8 mouse cellular contexts compared by ENCODE assay signal in the genomic region with DNA sequence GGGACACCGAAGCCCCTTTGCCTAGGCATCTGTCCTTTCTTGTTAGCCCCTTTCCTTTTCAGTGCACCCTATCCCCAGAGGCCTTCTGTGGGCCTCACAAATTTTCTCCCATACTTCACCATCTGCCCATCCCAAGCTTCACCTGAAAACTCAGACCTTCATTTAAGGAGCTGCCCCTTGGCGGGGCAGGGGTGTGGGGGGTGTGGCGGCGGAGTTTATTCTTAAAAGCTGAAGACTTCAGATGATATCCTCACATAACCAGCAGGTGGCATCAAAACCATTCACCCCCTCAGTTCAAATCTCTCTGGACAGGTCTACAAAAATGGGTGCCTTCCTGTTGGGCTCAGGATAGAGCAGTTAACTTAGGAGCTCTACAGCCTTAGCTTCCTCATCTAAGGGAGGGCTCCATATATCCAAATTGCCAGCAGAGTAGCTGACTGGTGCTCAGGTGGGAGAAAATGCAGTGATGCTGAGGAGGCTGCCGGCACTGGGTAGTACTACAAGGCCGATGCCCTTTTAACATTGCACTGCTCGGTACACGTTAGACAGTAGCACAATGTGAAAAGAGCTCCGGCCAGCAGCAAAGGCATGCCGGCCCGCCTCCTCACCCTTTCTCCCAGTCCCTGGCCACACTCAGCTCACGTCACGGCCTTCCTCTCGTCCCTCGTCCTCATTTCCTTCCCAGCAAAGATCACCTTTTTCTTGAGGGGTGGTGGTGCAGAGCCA. TPM values are rescaled to one million over a fixed set of nuclear protein-coding genes. Genes with fewer than 3 reads are reported as not detected.
DNase-seq lines count a peak whose midpoint lies in the region; ATAC-seq and TF ChIP-seq lines count a peak whose summit lies in the region.

No protein-coding gene starts in this region.

- peak overlapping the region; percentile 86 for H3K4me2 ChIP-seq in heart, embryonic 13.5 days
- H3K4me2 ChIP-seq in midbrain, embryonic 14.5 days (ENCODE audit: low read length), result peak overlapping the region; percentile 86

- 69% methylated on average over 15 of the region's 15 CpGs for WGBS in heart, embryonic 13.5 days
- 62% methylated on average over 15 of the region's 15 CpGs for WGBS in midbrain, embryonic 14.5 days

- peaks cover 5% of the 10 kb centered on the region; the same call in 1 of the 2 replicates for H3K27me3 ChIP-seq in heart, embryonic 13.5 days (replicated peaks)
- H3K27me3 ChIP-seq in midbrain, embryonic 14.5 days (ENCODE audit: control insufficient read depth, insufficient read depth, low read length), result no peaks in the 10 kb centered on the region

- TF ChIP-seq CTCF in gastrocnemius, adult 2 months (IDR thresholded peaks at IDR 0.05), result peak; percentile 44

- H3K9me3 ChIP-seq in heart, embryonic 13.5 days, result no peaks in the 10 kb centered on the region
- H3K9me3 ChIP-seq in midbrain, embryonic 14.5 days (ENCODE audit: control insufficient read depth, low read length), result no peaks in the 10 kb centered on the region

- H3K27ac ChIP-seq in gastrocnemius, adult 2 months, result no peak overlapping the region
- peak overlapping the region; percentile 100 for H3K27ac ChIP-seq in heart, embryonic 13.5 days (replicated peaks)
- 0 out of 2 replicates have a peak overlapping the region, but pooled peaks have one; percentile 26 for H3K27ac ChIP-seq in midbrain, embryonic 14.5 days (replicated peaks; ENCODE audit: low read depth, low read length)

- DNase-seq in gastrocnemius, adult 2 months, result no peak
- no peak for DNase-seq in gastrocnemius, adult 18-20 months (ENCODE audit: low spot score)
- DNase-seq in R1 (ENCODE audit: low read depth, low spot score), result peak; percentile 83
- DNase-seq in kidney, postnatal 25 days, result peak; percentile 40 to 41
- peak; percentile 47 for DNase-seq in midbrain, embryonic 14.5 days
- DNase-seq in adrenal gland, adult 2 months, result no peak

- intact Hi-C loops in gastrocnemius, adult 2 months (cut with DNase I), result loop anchor here (5.0 kb wide), 1 partner anchor 57 kb away; a partner anchor contains a TSS

- peaks cover 76% of the 10 kb centered on the region for H3K4me1 ChIP-seq in heart, embryonic 13.5 days
- H3K4me1 ChIP-seq in midbrain, embryonic 14.5 days (ENCODE audit: control insufficient read depth, insufficient read depth, low read length), result peaks cover 56% of the 10 kb centered on the region

- H3K36me3 ChIP-seq in heart, embryonic 13.5 days, result peaks cover 20% of the 10 kb centered on the region
- no peaks in the 10 kb centered on the region for H3K36me3 ChIP-seq in midbrain, embryonic 14.5 days (ENCODE audit: control insufficient read depth, insufficient read depth, low read length)

- peak overlapping the region; percentile 100 for H3K9ac ChIP-seq in heart, embryonic 13.5 days
- no peak overlapping the region for H3K9ac ChIP-seq in midbrain, embryonic 14.5 days (replicated peaks; ENCODE audit: low read length)

- no peak overlapping the region for H3K4me3 ChIP-seq in gastrocnemius, adult 2 months
- H3K4me3 ChIP-seq in heart, embryonic 13.5 days, result peak overlapping the region; percentile 91
- 0 out of 2 replicates have a peak overlapping the region, but pooled peaks have one; percentile 72 for H3K4me3 ChIP-seq in midbrain, embryonic 14.5 days (replicated peaks; ENCODE audit: low read depth, low read length)

- no peak for ATAC-seq in heart, embryonic 13.5 days (ENCODE audit: extremely low read depth, insufficient number of reproducible peaks, low FRiP score, low TSS enrichment)
- ATAC-seq in midbrain, embryonic 14.5 days (ENCODE audit: low FRiP score, low TSS enrichment), result no peak
- ATAC-seq in inflammation-experienced regulatory T-cells, adult 6 months, result no peak

RNA-seq across cellular contexts. Expression of a gene that starts 2.7 kb away (rescaled TPM):
- not detected for total RNA-seq in gastrocnemius, adult 2 months (2021)
- under 1 TPM in 1 of 2 experiments, not detected in 1; 0.43 TPM for total RNA-seq in gastrocnemius, adult 18-20 months (2021)
- polyA plus RNA-seq in heart, embryonic 13.5 days (2015; fragmentation: Nextera tagmentation; extraction: Ambion mirVana), result 5.7 and 6.5 TPM in 2 replicates
- 2.0 and 3.3 TPM in 2 replicates for polyA plus RNA-seq in midbrain, embryonic 14.5 days (2014; fragmentation: Nextera tagmentation; extraction: Ambion mirVana)
- not detected for polyA plus RNA-seq in inflammation-experienced regulatory T-cells, adult 6 months (2017; shearing (Covaris generic))
- total RNA-seq in adrenal gland, adult 2 months (2021), result 1 to 10 TPM in 1 of 2 experiments, under 1 TPM in 1; 0.98 to 2.6 TPM
- polyA plus RNA-seq in adrenal gland, adult 2 months (2012; rRNA removed), result 0.65 and 1.0 TPM in 2 replicates

RNA-seq across cellular contexts. Expression of a gene that starts 6.9 kb away (rescaled TPM):
- under 1 TPM; 0.33 to 0.86 TPM for total RNA-seq in gastrocnemius, adult 2 months (2021)
- under 1 TPM; 0.38 to 0.57 TPM for total RNA-seq in gastrocnemius, adult 18-20 months (2021)
- 7.3 and 8.4 TPM in 2 replicates for polyA plus RNA-seq in heart, embryonic 13.5 days (2015; fragmentation: Nextera tagmentation; extraction: Ambion mirVana)
- polyA plus RNA-seq in midbrain, embryonic 14.5 days (2014; fragmentation: Nextera tagmentation; extraction: Ambion mirVana), result 23.5 and 24.7 TPM in 2 replicates
- 1 to 10 TPM; 1.2 to 3.2 (median 2.2) TPM for polyA plus RNA-seq in inflammation-experienced regulatory T-cells, adult 6 months (2017; shearing (Covaris generic))
- total RNA-seq in adrenal gland, adult 2 months (2021), result 1 to 10 TPM; 3.8 to 7.2 TPM
- 9.8 and 17.2 TPM in 2 replicates for polyA plus RNA-seq in adrenal gland, adult 2 months (2012; rRNA removed)

RNA-seq across cellular contexts. Expression of a gene that starts 13.6 kb away (rescaled TPM):
- total RNA-seq in gastrocnemius, adult 2 months (2021), result 1 to 10 TPM; 4.2 to 5.2 TPM
- total RNA-seq in gastrocnemius, adult 18-20 months (2021), result 1 to 10 TPM; 3.3 to 3.8 TPM
- 16.4 and 18.5 TPM in 2 replicates for polyA plus RNA-seq in heart, embryonic 13.5 days (2015; fragmentation: Nextera tagmentation; extraction: Ambion mirVana)
- polyA plus RNA-seq in midbrain, embryonic 14.5 days (2014; fragmentation: Nextera tagmentation; extraction: Ambion mirVana), result 23.3 and 25.4 TPM in 2 replicates
- polyA plus RNA-seq in inflammation-experienced regulatory T-cells, adult 6 months (2017; shearing (Covaris generic)), result 10 to 100 TPM; 41.2 to 48.0 (median 44.5) TPM
- total RNA-seq in adrenal gland, adult 2 months (2021), result 10 to 100 TPM; 11.4 to 16.8 TPM
- polyA plus RNA-seq in adrenal gland, adult 2 months (2012; rRNA removed), result 5.1 and 5.3 TPM in 2 replicates

RNA-seq across cellular contexts. Expression of a gene that starts 25.8 kb away (rescaled TPM):
- total RNA-seq in gastrocnemius, adult 2 months (2021), result 10 to 100 TPM; 71.9 to 75.1 TPM
- 10 to 100 TPM; 72.0 to 78.9 TPM for total RNA-seq in gastrocnemius, adult 18-20 months (2021)
- polyA plus RNA-seq in heart, embryonic 13.5 days (2015; fragmentation: Nextera tagmentation; extraction: Ambion mirVana), result 20.8 and 21.9 TPM in 2 replicates
- polyA plus RNA-seq in midbrain, embryonic 14.5 days (2014; fragmentation: Nextera tagmentation; extraction: Ambion mirVana), result 21.5 and 21.8 TPM in 2 replicates
- polyA plus RNA-seq in inflammation-experienced regulatory T-cells, adult 6 months (2017; shearing (Covaris generic)), result 10 to 100 TPM; 12.9 to 14.1 (median 13.3) TPM
- total RNA-seq in adrenal gland, adult 2 months (2021), result 10 to 100 TPM; 61.7 to 74.4 TPM
- polyA plus RNA-seq in adrenal gland, adult 2 months (2012; rRNA removed), result 37.5 and 46.3 TPM in 2 replicates

RNA-seq across cellular contexts. Expression of a gene that starts 34.5 kb away (rescaled TPM):
- total RNA-seq in gastrocnemius, adult 2 months (2021), result 10 to 100 TPM; 52.3 to 82.6 TPM
- 10 to 100 TPM; 50.8 to 72.0 TPM for total RNA-seq in gastrocnemius, adult 18-20 months (2021)
- 38.8 and 40.2 TPM in 2 replicates for polyA plus RNA-seq in heart, embryonic 13.5 days (2015; fragmentation: Nextera tagmentation; extraction: Ambion mirVana)
- polyA plus RNA-seq in midbrain, embryonic 14.5 days (2014; fragmentation: Nextera tagmentation; extraction: Ambion mirVana), result 19.7 and 33.6 TPM in 2 replicates
- polyA plus RNA-seq in inflammation-experienced regulatory T-cells, adult 6 months (2017; shearing (Covaris generic)), result under 1 TPM in 1 of 3 experiments, not detected in 2; 0.20 TPM
- 100 to 1,000 TPM in 1 of 2 experiments, 10 to 100 TPM in 1; 91.2 to 127 TPM for total RNA-seq in adrenal gland, adult 2 months (2021)
- 129 and 154 TPM in 2 replicates for polyA plus RNA-seq in adrenal gland, adult 2 months (2012; rRNA removed)

Comparison
In these comparisons a context has a peak if more than half of its experiments do, and no peak if none do; other contexts are left out.
1. DNase-seq: peak in R1 (single experiment), kidney, postnatal 25 days (2 of 2) and midbrain, embryonic 14.5 days (single experiment); none in gastrocnemius, adult 2 months (single experiment), gastrocnemius, adult 18-20 months (single experiment) and adrenal gland, adult 2 months (single experiment).